Mouse (Mus musculus): ENCODE data around the gene Aftph.

Aftph gene

GRCm38 (mm10) chr11:20728044-20728443, 13.3 kb downstream of the Aftph start:
- DNase-seq (ENCODE audit: low spot score in 2 of 2) = no peak

GRCm38 (mm10) chr11:20723572-20723971, 17.8 kb downstream of the Aftph start:
- no peak for DNase-seq (ENCODE audit: low spot score in 2 of 2)

GRCm38 (mm10) chr11:20712068-20712671, 29.2 kb downstream of the Aftph start:
- no peak for DNase-seq (ENCODE audit: low spot score in 2 of 2)

- peak; percentile 16 to 60 for DNase-seq (ENCODE audit: low spot score in 2 of 2)
These were observed 50.4 kb downstream of the Aftph start for GRCm38 (mm10) chr11:20691000-20691399.

GRCm38 (mm10) chr11:20681679-20682078, 59.7 kb downstream of the Aftph start:
- no peak for DNase-seq (ENCODE audit: low spot score in 2 of 2)

GRCm38 (mm10) chr11:20680781-20681180, 60.6 kb downstream of the Aftph start:
- no peak for DNase-seq (ENCODE audit: low spot score in 2 of 2)

GRCm38 (mm10) chr11:20679396-20679795, 62.0 kb downstream of the Aftph start:
- DNase-seq (ENCODE audit: low spot score in 2 of 2) = no peak

- DNase-seq (ENCODE audit: low spot score in 2 of 2) = no peak
These were observed 68.9 kb downstream of the Aftph start for GRCm38 (mm10) chr11:20672513-20672912.

GRCm38 (mm10) chr11:20671789-20672392, 69.5 kb downstream of the Aftph start:
- no peak for DNase-seq (ENCODE audit: low spot score in 2 of 2)

- no peak for DNase-seq (ENCODE audit: low spot score in 2 of 2)
These were observed 76.5 kb downstream of the Aftph start for GRCm38 (mm10) chr11:20664878-20665277.

GRCm38 (mm10) chr11:20663580-20664198, 77.7 kb downstream of the Aftph start:
- DNase-seq (ENCODE audit: low spot score in 2 of 2) = no peak

- DNase-seq (ENCODE audit: low spot score in 2 of 2) = no peak
These were observed 78.6 kb downstream of the Aftph start for GRCm38 (mm10) chr11:20662811-20663210.

GRCm38 (mm10) chr11:20661652-20662051, 79.7 kb downstream of the Aftph start:
- peak in 1 of 2 experiments; percentile 31 for DNase-seq (ENCODE audit: low spot score in 2 of 2)

- no peak for DNase-seq (ENCODE audit: low spot score in 2 of 2)
These were observed 81.0 kb downstream of the Aftph start for GRCm38 (mm10) chr11:20660111-20661097.

- DNase-seq (ENCODE audit: low spot score in 2 of 2) = no peak
These were observed 82.3 kb downstream of the Aftph start for GRCm38 (mm10) chr11:20659094-20659493.

GRCm38 (mm10) chr11:20656711-20657057, 84.7 kb downstream of the Aftph start:
- no peak for DNase-seq (ENCODE audit: low spot score in 2 of 2)

- no peak for DNase-seq (ENCODE audit: low spot score in 2 of 2)
These were observed 85.3 kb downstream of the Aftph start for GRCm38 (mm10) chr11:20655795-20656710.

GRCm38 (mm10) chr11:20651166-20651565, 90.2 kb downstream of the Aftph start:
- DNase-seq (ENCODE audit: low spot score in 2 of 2) = no peak

GRCm38 (mm10) chr11:20650006-20650639, 91.3 kb downstream of the Aftph start:
- DNase-seq (ENCODE audit: low spot score in 2 of 2) = no peak

GRCm38 (mm10) chr11:20649477-20649876, 91.9 kb downstream of the Aftph start:
- DNase-seq (ENCODE audit: low spot score in 2 of 2) = no peak
